Mouse (Mus musculus) CH12F3 (cell line): ENCODE measurements around the gene Rlbp1.

ENCODE experiments used
- in situ Hi-C: fragments of 300-500 bp; cut with MboI; formaldehyde crosslinking; loops from 2 replicates; pipeline ENCODE4 v1.14.3; 2020; ENCODE audit warnings: low sequenced_read_pairs

Gene Rlbp1

DNA sequence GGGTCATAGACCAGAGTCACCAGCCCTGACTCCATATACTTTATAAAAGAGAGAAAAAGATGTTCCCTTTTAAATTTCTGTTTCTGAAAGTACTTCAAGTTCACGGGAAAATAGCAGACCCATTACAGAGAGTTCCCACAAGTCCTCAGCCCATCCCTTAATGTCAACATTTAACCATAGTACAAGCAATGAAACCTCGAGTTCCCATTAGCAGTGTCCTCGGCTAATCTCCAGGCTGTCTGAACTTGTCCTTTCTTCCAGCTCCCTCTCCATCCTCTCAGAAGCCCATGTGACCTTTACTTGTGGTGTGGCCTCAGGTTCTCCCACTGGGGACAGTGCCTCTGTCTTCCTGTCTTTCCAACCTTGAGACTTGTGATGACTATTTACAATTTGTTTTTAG, 53.4 kb downstream of the Rlbp1 start:
- in situ Hi-C loops: no loop called here

DNA sequence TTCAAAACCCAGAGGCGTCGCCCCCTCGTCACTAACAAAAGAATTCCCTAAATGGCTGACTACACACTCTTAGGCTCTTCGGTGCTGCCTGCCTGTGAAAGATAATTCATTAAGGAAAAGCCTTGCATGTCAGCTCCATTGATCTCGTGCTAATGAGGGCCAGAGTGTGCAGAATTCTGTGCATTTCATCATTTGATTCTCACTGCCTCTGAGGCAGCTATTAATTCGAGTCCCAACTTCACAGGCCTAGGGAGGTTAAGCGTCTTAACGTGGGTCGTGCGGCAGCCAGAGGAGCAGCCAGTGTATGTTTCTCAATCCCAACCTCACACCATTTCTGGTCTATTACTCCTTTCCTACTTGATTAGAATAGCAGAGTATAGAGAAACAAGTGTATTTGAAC, 55.7 kb downstream of the Rlbp1 start:
- in situ Hi-C loops: no loop called here

DNA sequence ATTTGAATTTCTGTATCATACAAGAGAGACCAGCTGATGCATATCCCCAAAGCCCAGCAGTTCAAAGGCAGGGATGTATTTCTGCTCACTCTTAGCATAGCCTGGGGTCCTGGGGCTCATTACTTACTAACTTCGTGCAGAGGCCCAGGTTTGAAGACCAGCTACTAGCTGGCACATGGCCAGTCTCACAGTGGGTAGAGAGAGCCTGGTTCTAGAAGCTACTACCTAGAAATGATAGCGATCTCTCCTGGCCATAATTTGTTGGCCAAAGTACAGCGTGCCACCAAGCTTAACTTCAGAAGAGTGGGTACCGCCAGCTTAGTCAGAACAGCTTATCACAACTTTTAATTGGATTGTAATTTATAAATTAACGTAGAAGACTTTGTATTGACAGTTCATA, 58.1 kb downstream of the Rlbp1 start:
- in situ Hi-C loops: no loop called here
